Mouse (Mus musculus): Measurements from ENCODE around the gene Dtd1. TPM values are rescaled to one million over a fixed set of nuclear protein-coding genes. Genes with fewer than 3 reads are reported as not detected.

The Dtd1 gene
- polyA plus RNA-seq, 1 experiment from 2014 or later, result 34.6 TPM

DNA sequence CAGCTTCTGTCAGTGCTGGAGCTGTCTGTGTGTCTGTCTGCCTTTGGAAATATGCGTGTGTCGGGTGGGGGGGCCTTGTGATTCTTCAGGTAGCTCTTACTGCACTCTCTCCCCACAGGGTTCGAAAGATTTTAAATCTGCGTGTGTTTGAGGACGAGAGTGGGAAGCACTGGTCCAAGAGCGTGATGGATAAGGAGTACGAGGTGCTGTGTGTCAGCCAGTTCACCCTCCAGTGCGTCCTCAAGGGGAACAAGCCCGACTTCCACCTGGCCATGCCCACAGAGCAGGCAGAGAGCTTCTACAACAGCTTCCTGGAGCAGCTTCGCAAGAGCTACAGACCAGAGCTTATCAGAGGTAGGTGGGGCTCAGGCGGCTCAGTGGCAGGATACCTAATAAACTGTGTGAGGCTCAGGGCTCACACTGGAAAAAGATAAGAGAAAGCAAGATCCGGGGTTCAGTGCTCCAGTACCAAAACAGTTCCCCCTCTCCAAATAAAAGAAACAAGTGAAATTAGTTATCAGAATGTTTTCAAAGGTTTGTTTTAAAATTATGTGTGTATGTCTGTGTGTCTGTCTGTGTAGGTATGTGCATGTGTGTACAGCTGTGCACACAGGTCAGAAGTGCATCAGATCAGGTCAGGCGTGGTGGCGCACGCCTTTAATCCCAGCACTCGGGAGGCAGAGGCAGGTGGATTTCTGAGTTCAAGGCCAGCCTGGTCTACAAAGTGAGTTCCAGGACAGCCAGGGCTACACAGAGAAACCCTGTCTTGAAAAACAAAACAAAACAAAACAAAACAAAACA lies 17.6 kb downstream of the Dtd1 start:
- Histone ChIP-seq H3K9me3 (ENCODE audit: control insufficient read depth, low read length) (no peaks in the 10 kb centered on the region), H3K36me3 (ENCODE audit: control insufficient read depth, insufficient read depth, low read length) (no peaks in the 10 kb centered on the region), H3K4me3 (ENCODE audit: low read depth, low read length) (no peak overlapping the region), H3K9ac (ENCODE audit: low read length) (no peak overlapping the region), H3K27me3 (ENCODE audit: control insufficient read depth, insufficient read depth, low read length) (no peaks in the 10 kb centered on the region), H3K4me2 (replicated peaks; ENCODE audit: low read depth) (no peak overlapping the region), H3K27ac (replicated peaks) (no peak overlapping the region), H3K4me1 (replicated peaks; ENCODE audit: control insufficient read depth, insufficient read depth) (no peaks in the 10 kb centered on the region)
- TF ChIP-seq EP300 (optimal IDR thresholded peaks at IDR 0.05) (no peak), CTCF (IDR thresholded peaks at IDR 0.05; ENCODE audit: low read depth) (no peak)
- DNase-seq (ENCODE audit: low spot score), result no peak
- ATAC-seq (ENCODE audit: low FRiP score, low TSS enrichment), result 0 out of 2 replicates have a peak, but pooled peaks have one; percentile 45
- 76% methylated on average over 16 of the region's 16 CpGs for WGBS

- DNase-seq (ENCODE audit: low spot score), result no peak
- WGBS, result 90% methylated on average over 6 of the region's 6 CpGs
- Histone ChIP-seq H3K36me3 (ENCODE audit: control insufficient read depth, insufficient read depth, low read length) (no peaks in the 10 kb centered on the region), H3K4me3 (ENCODE audit: low read depth, low read length) (no peak overlapping the region), H3K9ac (ENCODE audit: low read length) (no peak overlapping the region), H3K27me3 (ENCODE audit: control insufficient read depth, insufficient read depth, low read length) (no peaks in the 10 kb centered on the region), H3K9me3 (ENCODE audit: control insufficient read depth, low read length) (no peaks in the 10 kb centered on the region), H3K4me2 (replicated peaks; ENCODE audit: low read depth) (no peak overlapping the region), H3K27ac (replicated peaks) (no peak overlapping the region), H3K4me1 (replicated peaks; ENCODE audit: control insufficient read depth, insufficient read depth) (no peaks in the 10 kb centered on the region)
- ATAC-seq (ENCODE audit: low FRiP score, low TSS enrichment), result no peak
- TF ChIP-seq EP300 (optimal IDR thresholded peaks at IDR 0.05) (no peak), CTCF (IDR thresholded peaks at IDR 0.05; ENCODE audit: low read depth) (no peak)
These were observed 21.8 kb downstream of the Dtd1 start for GRCm38 (mm10) chr2:144621491-144621890.

DNA sequence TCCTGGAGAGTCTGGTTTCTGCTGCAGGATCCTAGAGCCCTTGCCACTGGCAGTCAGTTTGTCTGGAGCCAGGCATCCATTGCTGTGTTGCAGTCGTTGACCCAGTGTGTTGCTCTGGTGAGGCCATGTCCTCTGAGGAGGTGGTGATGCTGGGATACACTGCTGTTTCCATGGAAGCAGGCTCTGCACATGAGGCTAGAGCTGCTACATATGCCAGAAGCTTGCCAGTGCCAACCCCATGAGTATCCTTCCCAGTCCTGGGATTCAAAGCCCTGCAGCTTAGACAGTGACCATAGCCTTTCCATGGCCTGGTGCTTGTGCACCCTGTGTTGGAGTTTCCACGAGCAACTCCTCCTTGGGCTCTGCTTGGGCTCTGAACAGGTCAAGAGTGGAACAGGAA lies 33.9 kb downstream of the Dtd1 start:
- H3K9ac ChIP-seq (ENCODE audit: low read length), result no peak overlapping the region
- H3K4me3 ChIP-seq (ENCODE audit: low read depth, low read length), result no peak overlapping the region
- H3K4me1 ChIP-seq (replicated peaks; ENCODE audit: control insufficient read depth, insufficient read depth), result no peaks in the 10 kb centered on the region
- no peak overlapping the region for H3K4me2 ChIP-seq (replicated peaks; ENCODE audit: low read depth)
- no peak for TF ChIP-seq CTCF (IDR thresholded peaks at IDR 0.05; ENCODE audit: low read depth)
- no peak for TF ChIP-seq EP300 (optimal IDR thresholded peaks at IDR 0.05)
- H3K9me3 ChIP-seq (ENCODE audit: control insufficient read depth, low read length), result no peaks in the 10 kb centered on the region
- DNase-seq (ENCODE audit: low spot score), result no peak
- WGBS, result 89% methylated on average over 2 of the region's 2 CpGs
- H3K27ac ChIP-seq (replicated peaks), result no peak overlapping the region
- no peak for ATAC-seq (ENCODE audit: low FRiP score, low TSS enrichment)
- H3K36me3 ChIP-seq (ENCODE audit: control insufficient read depth, insufficient read depth, low read length), result no peaks in the 10 kb centered on the region
- no peaks in the 10 kb centered on the region for H3K27me3 ChIP-seq (ENCODE audit: control insufficient read depth, insufficient read depth, low read length)

GRCm38 (mm10) chr2:144634231-144634630 lies 34.5 kb downstream of the Dtd1 start:
- Histone ChIP-seq H3K4me1 (replicated peaks; ENCODE audit: control insufficient read depth, insufficient read depth) (no peaks in the 10 kb centered on the region), H3K9me3 (ENCODE audit: control insufficient read depth, low read length) (no peaks in the 10 kb centered on the region), H3K27ac (replicated peaks) (no peak overlapping the region), H3K9ac (ENCODE audit: low read length) (no peak overlapping the region), H3K4me2 (replicated peaks; ENCODE audit: low read depth) (no peak overlapping the region), H3K4me3 (ENCODE audit: low read depth, low read length) (no peak overlapping the region), H3K36me3 (ENCODE audit: control insufficient read depth, insufficient read depth, low read length) (no peaks in the 10 kb centered on the region), H3K27me3 (ENCODE audit: control insufficient read depth, insufficient read depth, low read length) (no peaks in the 10 kb centered on the region)
- TF ChIP-seq CTCF (IDR thresholded peaks at IDR 0.05; ENCODE audit: low read depth) (no peak), EP300 (optimal IDR thresholded peaks at IDR 0.05) (no peak)
- DNase-seq (ENCODE audit: low spot score), result no peak
- 65% methylated on average over 5 of the region's 5 CpGs for WGBS
- no peak for ATAC-seq (ENCODE audit: low FRiP score, low TSS enrichment)

DNA sequence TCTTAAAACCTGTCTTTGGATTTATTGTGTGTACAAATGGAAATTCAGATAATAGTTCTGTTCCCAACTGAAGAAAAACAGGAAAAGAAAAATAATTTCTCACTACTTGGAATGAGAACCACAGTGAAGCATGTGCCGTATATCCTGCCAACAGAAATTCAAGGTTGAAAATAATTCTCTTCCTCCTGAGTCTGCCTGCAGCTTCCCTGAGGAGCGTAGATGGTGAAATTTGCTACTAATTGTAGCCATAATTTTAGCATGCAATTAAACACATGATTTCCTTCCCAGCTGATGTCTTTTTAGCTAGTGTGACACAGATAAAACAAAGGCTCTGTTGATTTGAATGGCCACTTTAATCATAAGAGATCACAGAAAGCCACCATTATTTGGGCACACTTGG lies 35.0 kb downstream of the Dtd1 start:
- H3K9me3 ChIP-seq (ENCODE audit: control insufficient read depth, low read length), result no peaks in the 10 kb centered on the region
- H3K27me3 ChIP-seq (ENCODE audit: control insufficient read depth, insufficient read depth, low read length), result no peaks in the 10 kb centered on the region
- no peak overlapping the region for H3K4me2 ChIP-seq (replicated peaks; ENCODE audit: low read depth)
- DNase-seq (ENCODE audit: low spot score), result no peak
- H3K36me3 ChIP-seq (ENCODE audit: control insufficient read depth, insufficient read depth, low read length), result no peaks in the 10 kb centered on the region
- no peak for ATAC-seq (ENCODE audit: low FRiP score, low TSS enrichment)
- H3K27ac ChIP-seq (replicated peaks), result no peak overlapping the region
- WGBS, result 70% methylated on average over 2 of the region's 2 CpGs
- no peak overlapping the region for H3K9ac ChIP-seq (ENCODE audit: low read length)
- TF ChIP-seq CTCF (IDR thresholded peaks at IDR 0.05; ENCODE audit: low read depth) (no peak), EP300 (optimal IDR thresholded peaks at IDR 0.05) (no peak)
- no peaks in the 10 kb centered on the region for H3K4me1 ChIP-seq (replicated peaks; ENCODE audit: control insufficient read depth, insufficient read depth)
- no peak overlapping the region for H3K4me3 ChIP-seq (ENCODE audit: low read depth, low read length)

DNA sequence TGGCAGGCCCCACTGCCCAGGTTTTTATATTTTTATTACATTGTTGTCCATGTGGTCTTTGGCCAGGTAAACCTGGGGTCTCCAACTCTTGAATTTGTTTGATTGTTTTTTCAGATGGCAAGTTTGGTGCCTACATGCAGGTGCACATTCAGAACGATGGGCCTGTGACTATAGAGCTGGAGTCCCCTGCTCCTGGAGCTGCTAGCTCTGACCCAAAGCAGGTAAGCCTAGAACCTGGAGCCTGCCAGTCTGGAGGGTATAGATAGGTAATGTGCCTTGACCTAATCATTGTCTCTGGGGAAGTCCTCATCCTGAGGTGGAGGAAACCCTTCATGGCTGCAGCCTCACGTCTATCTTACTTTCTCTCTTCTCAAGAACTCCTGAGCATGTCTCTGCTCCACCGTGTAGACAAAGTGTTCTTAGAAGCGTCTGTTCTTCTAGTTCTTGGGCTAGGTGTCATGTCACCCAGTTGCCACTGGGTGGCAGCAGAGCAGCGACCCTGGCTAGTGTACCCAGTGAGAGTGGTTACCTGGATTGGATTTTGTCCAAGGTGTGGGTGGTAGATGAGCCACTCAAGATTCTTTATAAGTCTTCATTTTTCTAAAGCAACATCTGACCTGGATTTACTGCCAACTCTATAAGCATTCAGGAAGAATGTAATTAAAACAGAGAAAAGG lies 36.1 kb downstream of the Dtd1 start:
- ATAC-seq (ENCODE audit: low FRiP score, low TSS enrichment) (peak; percentile 61), DNase-seq (ENCODE audit: low spot score) (peak; percentile 66)
- Histone ChIP-seq H3K27me3 (ENCODE audit: control insufficient read depth, insufficient read depth, low read length) (no peaks in the 10 kb centered on the region), H3K4me3 (ENCODE audit: low read depth, low read length) (no peak overlapping the region), H3K9ac (ENCODE audit: low read length) (no peak overlapping the region), H3K4me2 (replicated peaks; ENCODE audit: low read depth) (no peak overlapping the region), H3K36me3 (ENCODE audit: control insufficient read depth, insufficient read depth, low read length) (no peaks in the 10 kb centered on the region), H3K9me3 (ENCODE audit: control insufficient read depth, low read length) (no peaks in the 10 kb centered on the region), H3K4me1 (replicated peaks; ENCODE audit: control insufficient read depth, insufficient read depth) (no peaks in the 10 kb centered on the region), H3K27ac (replicated peaks) (no peak overlapping the region)
- 20% methylated on average over 5 of the region's 5 CpGs for WGBS
- TF ChIP-seq CTCF (IDR thresholded peaks at IDR 0.05; ENCODE audit: low read depth) (peak; percentile 95), EP300 (optimal IDR thresholded peaks at IDR 0.05) (no peak)
